Mouse (Mus musculus): ENCODE measurements around the gene Pcnx3.

DNA sequence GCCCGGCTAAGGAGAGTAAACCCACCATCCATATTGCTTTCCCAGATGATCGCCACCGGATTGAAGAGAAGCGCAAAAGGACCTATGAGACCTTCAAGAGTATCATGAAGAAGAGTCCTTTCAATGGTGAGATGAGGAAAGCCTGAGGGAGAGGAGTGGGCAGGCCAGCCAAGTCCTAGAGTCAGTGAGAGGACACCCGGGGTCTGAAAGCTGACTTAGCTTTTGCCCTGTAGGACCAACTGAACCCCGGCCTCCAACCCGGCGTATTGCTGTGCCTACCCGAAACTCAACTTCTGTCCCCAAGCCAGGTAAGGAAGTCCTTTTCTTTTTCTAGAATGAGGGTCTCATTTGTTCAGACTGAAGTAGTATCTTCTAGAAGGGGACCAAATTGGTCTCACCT lies 43.4 kb downstream of the Pcnx3 start:
- TF ChIP-seq EP300 (IDR thresholded peaks at IDR 0.05; ENCODE audit: insufficient read depth, low read depth, low read length) (no peak), POLR2A (IDR thresholded peaks at IDR 0.05; ENCODE audit: insufficient read depth, low read length) (no peak)
